Mouse (Mus musculus) MEL (cell line): ENCODE data around the gene Atpif1. TPM values are rescaled to one million over a fixed set of nuclear protein-coding genes. Genes with fewer than 3 reads are reported as not detected.

Experiments
- DNase-seq: peaks from one replicate; pipeline ENCODE4 v3.0.0; 2011; ENCODE audit warnings: low read depth, low spot score
- H3K27ac ChIP-seq: 2 replicates; pipeline ENCODE4 v1.5.1; 2012; ENCODE audit warnings: low read depth, mild to moderate bottlenecking, control low read depth, low read length, moderate library complexity; ENCODE audit not compliant: control insufficient read depth
- H3K27me3 ChIP-seq, 2 experiments: fragments of 150-350 bp in 1 of 2; sonication (generic) in 1 of 2; 2 replicates each; pipeline ENCODE4 v1.6.1; 2012; ENCODE audit warnings: low read length in 2 of 2, mild to moderate bottlenecking in 2 of 2, improper control_type of control experiment in 1 of 2, moderate library complexity in 1 of 2; ENCODE audit not compliant: insufficient read depth in 2 of 2, control insufficient read depth in 1 of 2
- H3K36me3 ChIP-seq, 2 experiments: 2 replicates each; pipeline ENCODE4 v1.6.1; 2012 to 2014; ENCODE audit warnings: low read length in 2 of 2, improper control_type of control experiment in 1 of 2, inconsistent platforms in 1 of 2, mild to moderate bottlenecking in 1 of 2; ENCODE audit not compliant: insufficient read depth in 2 of 2, control insufficient read depth in 1 of 2
- H3K4me1 ChIP-seq, 2 experiments: fragments of 150-350 bp in 1 of 2; sonication (generic) in 1 of 2; 2 replicates each; pipeline ENCODE4 v1.6.1; 2012; ENCODE audit warnings: low read length in 2 of 2, improper control_type of control experiment in 1 of 2, mild to moderate bottlenecking in 1 of 2; ENCODE audit not compliant: insufficient read depth in 2 of 2, control insufficient read depth in 1 of 2
- H3K4me3 ChIP-seq, 2 experiments: fragments of 150-350 bp in 1 of 2; sonication (generic) in 1 of 2; 2 replicates each; pipeline ENCODE4 v1.5.1; 2012; ENCODE audit warnings: low read depth in 2 of 2, low read length in 2 of 2, mild to moderate bottlenecking in 2 of 2, moderate library complexity in 2 of 2, control low read depth in 1 of 2, improper control_type of control experiment in 1 of 2; ENCODE audit not compliant: control insufficient read depth in 1 of 2, insufficient read depth in 1 of 2
- H3K79me2 ChIP-seq: 2 replicates; pipeline ENCODE4 v1.6.1; 2012; ENCODE audit warnings: mild to moderate bottlenecking, low read length, moderate library complexity; ENCODE audit not compliant: control insufficient read depth, poor library complexity, insufficient read depth
- H3K9ac ChIP-seq: 2 replicates; pipeline ENCODE4 v1.6.1; 2012; ENCODE audit warnings: low read depth, mild to moderate bottlenecking, control low read depth, low read length, moderate library complexity; ENCODE audit not compliant: control insufficient read depth, poor library complexity, severe bottlenecking
- H3K9me3 ChIP-seq: fragments of 150-350 bp; sonication (generic); replicated peaks from 2 replicates; pipeline ENCODE4 v1.6.1; 2012; ENCODE audit warnings: mild to moderate bottlenecking, low read length, improper control_type of control experiment, moderate library complexity; ENCODE audit not compliant: insufficient read depth
- BHLHE40 ChIP-seq: IDR thresholded peaks from 2 replicates; pipeline ENCODE4 v1.6.1; 2012; ENCODE audit warnings: low read depth, mild to moderate bottlenecking, inconsistent platforms, low read length, improper control_type of control experiment, borderline replicate concordance
- CHD2 ChIP-seq: IDR thresholded peaks from 2 replicates; pipeline ENCODE4 v1.6.1; 2011; ENCODE audit warnings: low read length, improper control_type of control experiment
- CTCF ChIP-seq, 3 experiments: IDR thresholded peaks in 2 of 3; conservative IDR thresholded peaks in 1 of 3; 2 replicates each; pipeline ENCODE4 v1.5.1; 2011 to 2012; ENCODE audit warnings: low read length in 3 of 3, low read depth in 2 of 3, mild to moderate bottlenecking in 2 of 3, improper control_type of control experiment in 1 of 3, inconsistent platforms in 1 of 3, mixed read lengths in 1 of 3, moderate library complexity in 1 of 3; ENCODE audit not compliant: control insufficient read depth in 1 of 3, insufficient read depth in 1 of 3, poor library complexity in 1 of 3, severe bottlenecking in 1 of 3
- E2F4 ChIP-seq: IDR thresholded peaks from 2 replicates; pipeline ENCODE4 v1.6.1; 2011; ENCODE audit warnings: low read depth, low read length, improper control_type of control experiment, borderline replicate concordance
- EP300 ChIP-seq, 2 experiments: IDR thresholded peaks; 2 replicates each; pipeline ENCODE4 v1.6.1; 2011; ENCODE audit warnings: improper control_type of control experiment in 2 of 2, low read length in 2 of 2, low read depth in 1 of 2, mild to moderate bottlenecking in 1 of 2
- ETS1 ChIP-seq: IDR thresholded peaks from 2 replicates; pipeline ENCODE4 v1.6.1; 2012; ENCODE audit warnings: low read depth, mild to moderate bottlenecking, inconsistent platforms, low read length, improper control_type of control experiment, moderate library complexity
- GABPA ChIP-seq: IDR thresholded peaks from 2 replicates; pipeline ENCODE4 v1.6.1; 2012; ENCODE audit warnings: low read depth, mild to moderate bottlenecking, inconsistent platforms, low read length, improper control_type of control experiment, moderate library complexity
- GATA1 ChIP-seq: IDR thresholded peaks from 2 replicates; pipeline ENCODE4 v1.6.1; 2011; ENCODE audit warnings: low read depth, low read length, improper control_type of control experiment
- HCFC1 ChIP-seq: IDR thresholded peaks from 2 replicates; pipeline ENCODE4 v1.6.1; 2012; ENCODE audit warnings: low read depth, mild to moderate bottlenecking, inconsistent platforms, low read length, improper control_type of control experiment, moderate library complexity
- JUND ChIP-seq: IDR thresholded peaks from 2 replicates; pipeline ENCODE4 v1.6.1; 2011; ENCODE audit warnings: low read depth, mild to moderate bottlenecking, improper control_type of control experiment, low read length
- KAT2A ChIP-seq: conservative IDR thresholded peaks from 2 replicates; pipeline ENCODE4 v1.6.1; 2012; ENCODE audit warnings: low read depth, low read length, improper control_type of control experiment, inconsistent platforms
- MAFK ChIP-seq: IDR thresholded peaks from 2 replicates; pipeline ENCODE4 v1.6.1; 2011; ENCODE audit warnings: low read depth, mild to moderate bottlenecking, low read length, improper control_type of control experiment, borderline replicate concordance
- MAX ChIP-seq: IDR thresholded peaks from 2 replicates; pipeline ENCODE4 v1.6.1; 2011; ENCODE audit warnings: low read length, improper control_type of control experiment
- MAZ ChIP-seq: IDR thresholded peaks from 2 replicates; pipeline ENCODE4 v1.6.1; 2012; ENCODE audit warnings: low read depth, mild to moderate bottlenecking, inconsistent platforms, low read length, improper control_type of control experiment
- MEF2A ChIP-seq: IDR thresholded peaks from 2 replicates; pipeline ENCODE4 v1.6.1; 2014; ENCODE audit warnings: low read depth, mild to moderate bottlenecking, inconsistent platforms, low read length, improper control_type of control experiment; ENCODE audit not compliant: poor library complexity, insufficient replicate concordance, severe bottlenecking; ENCODE audit errors: extremely low read depth
- MXI1 ChIP-seq: IDR thresholded peaks from 2 replicates; pipeline ENCODE4 v1.6.1; 2011; ENCODE audit warnings: mild to moderate bottlenecking, low read depth, low read length, improper control_type of control experiment
- MYB ChIP-seq: IDR thresholded peaks from 2 replicates; pipeline ENCODE4 v1.6.1; 2011; ENCODE audit warnings: mild to moderate bottlenecking, low read depth, low read length, improper control_type of control experiment
- MYC ChIP-seq: IDR thresholded peaks from 2 replicates; pipeline ENCODE4 v1.6.1; 2011; ENCODE audit warnings: low read depth, mild to moderate bottlenecking, low read length, improper control_type of control experiment, moderate library complexity
- NELFE ChIP-seq: IDR thresholded peaks from 2 replicates; pipeline ENCODE4 v1.6.1; 2011; ENCODE audit warnings: low read depth, low read length, improper control_type of control experiment
- NRF1 ChIP-seq: IDR thresholded peaks from 2 replicates; pipeline ENCODE4 v1.6.1; 2014; ENCODE audit warnings: low read depth, mild to moderate bottlenecking, inconsistent platforms, low read length, improper control_type of control experiment, moderate library complexity; ENCODE audit not compliant: poor library complexity, insufficient read depth, severe bottlenecking
- POLR2A ChIP-seq, 2 experiments: IDR thresholded peaks; 2 replicates each; pipeline ENCODE4 v1.6.1; 2011 to 2012; ENCODE audit warnings: low read length in 2 of 2, mild to moderate bottlenecking in 2 of 2, control low read depth in 1 of 2, improper control_type of control experiment in 1 of 2, low read depth in 1 of 2, moderate library complexity in 1 of 2; ENCODE audit not compliant: control insufficient read depth in 1 of 2, insufficient read depth in 1 of 2, poor library complexity in 1 of 2
- POLR2AphosphoS2 ChIP-seq: IDR thresholded peaks from 2 replicates; pipeline ENCODE4 v1.6.1; 2011; ENCODE audit warnings: low read length, improper control_type of control experiment
- POLR2AphosphoS5 ChIP-seq: IDR thresholded peaks from 2 replicates; pipeline ENCODE4 v1.6.1; 2012; ENCODE audit warnings: low read depth, borderline replicate concordance, mild to moderate bottlenecking, inconsistent platforms, low read length, moderate library complexity, mixed read lengths
- RAD21 ChIP-seq: IDR thresholded peaks from 2 replicates; pipeline ENCODE4 v1.6.1; 2011; ENCODE audit warnings: mild to moderate bottlenecking, low read depth, low read length, improper control_type of control experiment
- RCOR1 ChIP-seq: IDR thresholded peaks from 2 replicates; pipeline ENCODE4 v1.6.1; 2012; ENCODE audit warnings: low read depth, mild to moderate bottlenecking, inconsistent platforms, low read length, improper control_type of control experiment
- SIN3A ChIP-seq: IDR thresholded peaks from 2 replicates; pipeline ENCODE4 v1.6.1; 2012; ENCODE audit warnings: low read length, improper control_type of control experiment, inconsistent platforms
- TAL1 ChIP-seq: IDR thresholded peaks from 2 replicates; pipeline ENCODE4 v1.6.1; 2012; ENCODE audit warnings: mild to moderate bottlenecking, inconsistent platforms, low read length, moderate library complexity, mixed read lengths
- TBP ChIP-seq: IDR thresholded peaks from 2 replicates; pipeline ENCODE4 v1.8.0; 2011; ENCODE audit warnings: low read depth, low read length, improper control_type of control experiment
- TCF12 ChIP-seq: IDR thresholded peaks from 2 replicates; pipeline ENCODE4 v1.6.1; 2014; ENCODE audit warnings: low read depth, mild to moderate bottlenecking, inconsistent platforms, low read length, improper control_type of control experiment, moderate library complexity
- UBTF ChIP-seq: IDR thresholded peaks from 2 replicates; pipeline ENCODE4 v1.6.1; 2012; ENCODE audit warnings: low read depth, mild to moderate bottlenecking, inconsistent platforms, low read length, improper control_type of control experiment, moderate library complexity, borderline replicate concordance; ENCODE audit not compliant: insufficient read depth
- USF1 ChIP-seq: IDR thresholded peaks from 2 replicates; pipeline ENCODE4 v1.6.1; 2014; ENCODE audit warnings: low read depth, mild to moderate bottlenecking, inconsistent platforms, low read length, improper control_type of control experiment, moderate library complexity
- USF2 ChIP-seq, 2 experiments: IDR thresholded peaks; 2 replicates each; pipeline ENCODE4 v1.6.1; 2011 to 2012; ENCODE audit warnings: improper control_type of control experiment in 2 of 2, low read length in 2 of 2, borderline replicate concordance in 1 of 2, inconsistent platforms in 1 of 2, low read depth in 1 of 2, mild to moderate bottlenecking in 1 of 2; ENCODE audit not compliant: insufficient read depth in 1 of 2
- ZC3H11A ChIP-seq: IDR thresholded peaks from 2 replicates; pipeline ENCODE4 v1.6.1; 2012; ENCODE audit warnings: low read depth, mild to moderate bottlenecking, inconsistent platforms, low read length, improper control_type of control experiment
- ZKSCAN1 ChIP-seq: IDR thresholded peaks from 2 replicates; pipeline ENCODE4 v1.6.1; 2012; ENCODE audit warnings: low read depth, mild to moderate bottlenecking, inconsistent platforms, low read length, improper control_type of control experiment, moderate library complexity
- ZMIZ1 ChIP-seq: IDR thresholded peaks from 2 replicates; pipeline ENCODE4 v1.6.1; 2012; ENCODE audit warnings: low read depth, mild to moderate bottlenecking, inconsistent platforms, low read length, improper control_type of control experiment, moderate library complexity
- ZNF384 ChIP-seq: IDR thresholded peaks from 2 replicates; pipeline ENCODE4 v1.6.1; 2012; ENCODE audit warnings: low read depth, mild to moderate bottlenecking, inconsistent platforms, low read length, improper control_type of control experiment
- polyA plus RNA-seq, 2 experiments: library from polyadenylated mRNA; stranded (reverse) in 1 of 2; unstranded in 1 of 2; fragments of >175 nt in 1 of 2; fragments of >200 nt in 1 of 2; gene quantifications; 2 replicates each; pipeline versions ENCODE4 v1.2.1 to v1.2.4; 2012; ENCODE audit warnings: low replicate concordance in 2 of 2, low read depth in 1 of 2; ENCODE audit not compliant: insufficient read length in 2 of 2, insufficient read depth in 1 of 2, missing spikeins in 1 of 2
- total RNA-seq: library from RNA; depleted of rRNA; stranded (reverse); fragments of 300-350 nt; gene quantifications from 2 replicates; pipeline ENCODE4 v1.2.3, GENCODE M21; 2012

Atpif1 gene
- total and polyA plus RNA-seq, 3 experiments, result 566 to 730 TPM; not detected in 1

- DNase-seq, result peak; percentile 99
- H3K36me3 ChIP-seq, result peaks cover 0 to 53% of the 10 kb centered on the region in 2 experiments; a peak in 3 of 4 replicates
- H3K27me3 ChIP-seq, result no peaks in the 10 kb centered on the region
- peaks cover 55% of the 10 kb centered on the region for H3K79me2 ChIP-seq
- H3K4me1 ChIP-seq, result peaks cover 32 to 45% of the 10 kb centered on the region in 2 experiments
- peak within 1 kb of the TSS; percentile 97 to 99 for H3K4me3 ChIP-seq
- no peaks in the 10 kb centered on the region for H3K9me3 ChIP-seq
- peak within 1 kb of the TSS; percentile 95 for H3K9ac ChIP-seq
- peak within 1 kb of the TSS; percentile 92 for H3K27ac ChIP-seq
- TF ChIP-seq RAD21 (no peak), USF2 (IDR thresholded peaks at IDR 0.05; ENCODE audit: borderline replicate concordance in 1 of 2, insufficient read depth in 1 of 2, low read depth in 1 of 2, low read length in 2 of 2) (no peak), E2F4 (no peak), NELFE (peak; percentile 98), SIN3A (peak; percentile 89), ETS1 (peak; percentile 34; the same call in 1 of the 2 replicates), MXI1 (peak; percentile 91), CTCF (IDR thresholded peaks at IDR 0.05 in 2 of 3, conservative IDR thresholded peaks at IDR 0.05 in 1 of 3; ENCODE audit: control insufficient read depth in 1 of 3, insufficient read depth in 1 of 3, low read depth in 2 of 3, low read length in 3 of 3, poor library complexity in 1 of 3, severe bottlenecking in 1 of 3) (no peak), UBTF (0 out of 2 replicates have a peak, but pooled peaks have one; percentile 25), ZNF384 (no peak), JUND (no peak), MEF2A (no peak), NRF1 (peak; percentile 38; the same call in 1 of the 2 replicates), TCF12 (peak; percentile 80), USF1 (peak; percentile 45; the same call in 1 of the 2 replicates), RCOR1 (0 out of 2 replicates have a peak, but pooled peaks have one; percentile 50), MYB (no peak), MAZ (peak; percentile 74), GABPA (no peak), CHD2 (no peak; the same call in 1 of the 2 replicates), MAX (peak; percentile 54; the same call in 1 of the 2 replicates), TBP (peak; percentile 88), MAFK (no peak), GATA1 (0 out of 2 replicates have a peak, but pooled peaks have one; percentile 11), TAL1 (no peak), ZC3H11A (0 out of 2 replicates have a peak, but pooled peaks have one; percentile 6), EP300 (IDR thresholded peaks at IDR 0.05; ENCODE audit: low read depth in 1 of 2, low read length in 2 of 2) (no peak), POLR2A (IDR thresholded peaks at IDR 0.05; ENCODE audit: control insufficient read depth in 1 of 2, insufficient read depth in 1 of 2, low read depth in 1 of 2, low read length in 2 of 2, poor library complexity in 1 of 2) (peak; percentile 87 to 93), ZMIZ1 (peak; percentile 97), POLR2AphosphoS5 (no peak), BHLHE40 (no peak), POLR2AphosphoS2 (peak; percentile 98), KAT2A (peak; percentile 71), HCFC1 (peak; percentile 95), ZKSCAN1 (no peak), MYC (0 out of 2 replicates have a peak, but pooled peaks have one; percentile 0)
These were observed 23.1 kb downstream of the Atpif1 start, which contains the start of gene Sesn2 for GRCm38 (mm10) chr4:132510352-132510798. Gene Sesn2 (minus strand): TSS chr4:132510501.
